Mouse (Mus musculus) limb, embryonic 14.5 days (tissue): ENCODE data around the gene Psmd7. TPM values are rescaled to one million over a fixed set of nuclear protein-coding genes. Genes with fewer than 3 reads are reported as not detected.
A peak's percentile ranks its signal among the peaks of the same experiment; 100 is the strongest.

Experiments
- ATAC-seq: fragments of 200-750 bp; cut with Nextera tagmentation; 2 replicates; pipeline ENCODE4 v1.8.0; 2017; ENCODE audit warnings: low read depth, moderate number of reproducible peaks, moderate TSS enrichment; ENCODE audit not compliant: low FRiP score
- DNase-seq: peaks from one replicate; pipeline ENCODE4 v3.0.0-alpha.2; 2015; ENCODE audit warnings: low spot score
- H3K27ac ChIP-seq: fragments of 300-500 bp; sonication (generic); replicated peaks from 2 replicates; pipeline ENCODE4 v1.5.1; 2014; ENCODE audit warnings: low read depth, mild to moderate bottlenecking, low read length, moderate library complexity, mixed read lengths
- H3K27me3 ChIP-seq: fragments of 300-500 bp; sonication (generic); 2 replicates; pipeline ENCODE4 v1.6.1; 2014; ENCODE audit warnings: low read length, mixed read lengths; ENCODE audit not compliant: control insufficient read depth, insufficient read depth
- H3K36me3 ChIP-seq: fragments of 300-500 bp; sonication (generic); 2 replicates; pipeline ENCODE4 v1.6.1; 2014; ENCODE audit warnings: mild to moderate bottlenecking, low read length, moderate library complexity, mixed read lengths; ENCODE audit not compliant: control insufficient read depth, insufficient read depth
- H3K4me1 ChIP-seq: fragments of 300-500 bp; sonication (generic); 2 replicates; pipeline ENCODE4 v1.6.1; 2014; ENCODE audit warnings: antibody characterized with exemption, low read length, mixed read lengths; ENCODE audit not compliant: control insufficient read depth, insufficient read depth
- H3K4me2 ChIP-seq: fragments of 300-500 bp; sonication (generic); replicated peaks from 2 replicates; pipeline ENCODE4 v1.6.1; 2014; ENCODE audit warnings: low read depth, mild to moderate bottlenecking, low read length, moderate library complexity; ENCODE audit not compliant: severe bottlenecking
- H3K4me3 ChIP-seq: fragments of 300-500 bp; sonication (generic); replicated peaks from 2 replicates; pipeline ENCODE4 v1.5.1; 2014; ENCODE audit warnings: low read length
- H3K9ac ChIP-seq: fragments of 300-500 bp; sonication (generic); 2 replicates; pipeline ENCODE4 v1.6.1; 2014; ENCODE audit warnings: mild to moderate bottlenecking, low read depth, low read length, moderate library complexity; ENCODE audit not compliant: severe bottlenecking
- H3K9me3 ChIP-seq: fragments of 300-500 bp; sonication (generic); 2 replicates; pipeline ENCODE4 v1.6.1; 2016; ENCODE audit warnings: low read length; ENCODE audit not compliant: control insufficient read depth
- POLR2A ChIP-seq: fragments of 200-500 bp; IDR thresholded peaks from 2 replicates; pipeline ENCODE4 v1.8.0; 2012; ENCODE audit warnings: inconsistent platforms, mild to moderate bottlenecking, moderate library complexity, borderline replicate concordance; ENCODE audit not compliant: insufficient read depth, insufficient read length; ENCODE audit errors: extremely low read depth
- WGBS: fragments of 180-500 bp; shearing (Covaris S2); extraction: QIAGEN DNeasy Blood & Tissue Kit; methylation state at CpG from one replicate; pipeline ENCODE4 v1.1.7; 2014; 5-methylcytosine and 5-hydroxymethylcytosine counted together
- polyA plus RNA-seq, 2 experiments: library from polyadenylated mRNA; depleted of rRNA in 1 of 2; stranded (reverse) in 1 of 2; unstranded in 1 of 2; fragments of >200 nt; fragmentation: Nextera tagmentation in 1 of 2; extraction: Ambion mirVana in 1 of 2; gene quantifications; 2 replicates each; pipeline versions ENCODE4 v1.2.1 to v1.2.3; 2012 to 2014

The Psmd7 gene
- polyA plus RNA-seq, 2 experiments, result 152 to 281 TPM

GRCm38 (mm10) chr8:107578541-107578940 is 9.7 kb downstream of the Psmd7 start:
- Histone ChIP-seq H3K4me3 (no peak overlapping the region), H3K27ac (no peak overlapping the region), H3K4me1 (no peaks in the 10 kb centered on the region), H3K9me3 (no peaks in the 10 kb centered on the region), H3K27me3 (no peaks in the 10 kb centered on the region), H3K36me3 (peaks cover 53% of the 10 kb centered on the region), H3K9ac (no peak overlapping the region), H3K4me2 (no peak overlapping the region)
- no peak for DNase-seq
- 91% methylated on average over 8 of the region's 8 CpGs for WGBS
- ATAC-seq, result no peak
- no peak for TF ChIP-seq POLR2A

- no peak for TF ChIP-seq POLR2A
- H3K4me1 ChIP-seq, result no peaks in the 10 kb centered on the region
- H3K27ac ChIP-seq, result no peak overlapping the region
- no peak overlapping the region for H3K9ac ChIP-seq
- H3K4me3 ChIP-seq, result no peak overlapping the region
- no peaks in the 10 kb centered on the region for H3K9me3 ChIP-seq
- no peak for DNase-seq
- 88% methylated on average over 8 of the region's 8 CpGs for WGBS
- peaks cover 49% of the 10 kb centered on the region for H3K36me3 ChIP-seq
- no peak for ATAC-seq
- H3K4me2 ChIP-seq, result no peak overlapping the region
- no peaks in the 10 kb centered on the region for H3K27me3 ChIP-seq
Measured at GRCm38 (mm10) chr8:107578132-107578531, 10.1 kb downstream of the Psmd7 start.

- peaks cover 44% of the 10 kb centered on the region for H3K36me3 ChIP-seq
- H3K27ac ChIP-seq, result no peak overlapping the region
- no peaks in the 10 kb centered on the region for H3K9me3 ChIP-seq
- no peak overlapping the region for H3K4me2 ChIP-seq
- WGBS, result 84% methylated on average over 4 of the region's 4 CpGs
- TF ChIP-seq POLR2A, result no peak
- no peak overlapping the region for H3K4me3 ChIP-seq
- ATAC-seq (no peak), DNase-seq (no peak)
- no peaks in the 10 kb centered on the region for H3K4me1 ChIP-seq
- H3K9ac ChIP-seq, result no peak overlapping the region
- H3K27me3 ChIP-seq, result no peaks in the 10 kb centered on the region
Measured at GRCm38 (mm10) chr8:107577640-107578039, 10.6 kb downstream of the Psmd7 start.

DNA sequence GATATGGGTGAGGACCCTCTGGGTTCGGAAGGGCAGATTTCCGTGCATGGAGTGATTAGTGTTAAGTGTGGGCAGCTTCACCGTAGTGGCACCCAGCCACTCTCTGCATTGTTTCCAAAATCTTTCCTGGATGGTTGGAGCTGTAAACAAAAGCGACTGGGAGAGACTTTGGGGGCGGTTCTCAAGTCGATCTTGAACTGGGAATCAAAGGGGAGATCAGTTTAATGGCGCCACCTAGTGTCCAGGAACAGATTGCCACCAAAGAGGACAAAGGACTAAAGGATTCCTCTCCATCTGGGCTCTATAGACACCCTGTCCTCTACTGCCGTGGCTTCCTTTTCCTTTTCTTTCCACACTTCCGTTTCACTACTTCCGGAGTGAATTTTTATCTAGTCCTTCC is 11.6 kb downstream of the Psmd7 start:
- no peak; the same call in 1 of the 2 replicates for TF ChIP-seq POLR2A
- Histone ChIP-seq H3K9me3 (no peaks in the 10 kb centered on the region), H3K27ac (peak overlapping the region; percentile 34; the same call in 1 of the 2 replicates), H3K9ac (no peak overlapping the region), H3K4me2 (peak overlapping the region; percentile 5; the same call in 1 of the 2 replicates), H3K4me1 (no peaks in the 10 kb centered on the region), H3K27me3 (no peaks in the 10 kb centered on the region), H3K4me3 (no peak overlapping the region), H3K36me3 (peaks cover 34% of the 10 kb centered on the region)
- ATAC-seq, result peak; percentile 82
- WGBS, result 14% methylated on average over 10 of the region's 10 CpGs
- DNase-seq, result peak; percentile 94

- no peaks in the 10 kb centered on the region for H3K27me3 ChIP-seq
- no peaks in the 10 kb centered on the region for H3K4me1 ChIP-seq
- DNase-seq (no peak), ATAC-seq (no peak)
- TF ChIP-seq POLR2A, result no peak
- no peaks in the 10 kb centered on the region for H3K9me3 ChIP-seq
- no peak overlapping the region for H3K4me2 ChIP-seq
- no peak overlapping the region for H3K27ac ChIP-seq
- H3K9ac ChIP-seq, result no peak overlapping the region
- H3K4me3 ChIP-seq, result no peak overlapping the region
- 88% methylated on average over 3 of the region's 3 CpGs for WGBS
- H3K36me3 ChIP-seq, result peaks cover 15% of the 10 kb centered on the region
Measured at GRCm38 (mm10) chr8:107574771-107575170, 13.5 kb downstream of the Psmd7 start.

GRCm38 (mm10) chr8:107572497-107572896 is 15.8 kb downstream of the Psmd7 start:
- ATAC-seq (no peak), DNase-seq (peak; percentile 45)
- whole genome bisulfite sequencing, result 43% methylated on average over 4 of the region's 4 CpGs
- no peak overlapping the region for H3K27ac ChIP-seq
- H3K4me1 ChIP-seq, result no peaks in the 10 kb centered on the region
- TF ChIP-seq POLR2A, result no peak
- H3K9ac ChIP-seq, result no peak overlapping the region
- H3K36me3 ChIP-seq, result no peaks in the 10 kb centered on the region
- no peaks in the 10 kb centered on the region for H3K27me3 ChIP-seq
- no peaks in the 10 kb centered on the region for H3K9me3 ChIP-seq
- no peak overlapping the region for H3K4me3 ChIP-seq
- no peak overlapping the region for H3K4me2 ChIP-seq
